Mouse (Mus musculus) kidney, adult 2 months (tissue): ENCODE data around the gene Rabgap1.

ENCODE experiments used
- CTCF ChIP-seq: fragments of 200-500 bp; conservative IDR thresholded peaks from 2 replicates; pipeline ENCODE4 v1.5.1; 2011; ENCODE audit warnings: low read depth, mild to moderate bottlenecking, control low read depth, low read length, moderate library complexity, mixed read lengths; ENCODE audit not compliant: insufficient read depth, insufficient read length
- POLR2A ChIP-seq: fragments of 200-500 bp; IDR thresholded peaks from one replicate; pipeline ENCODE4 v1.6.1; 2011; ENCODE audit warnings: low read depth, low read length, control low read depth

DNA sequence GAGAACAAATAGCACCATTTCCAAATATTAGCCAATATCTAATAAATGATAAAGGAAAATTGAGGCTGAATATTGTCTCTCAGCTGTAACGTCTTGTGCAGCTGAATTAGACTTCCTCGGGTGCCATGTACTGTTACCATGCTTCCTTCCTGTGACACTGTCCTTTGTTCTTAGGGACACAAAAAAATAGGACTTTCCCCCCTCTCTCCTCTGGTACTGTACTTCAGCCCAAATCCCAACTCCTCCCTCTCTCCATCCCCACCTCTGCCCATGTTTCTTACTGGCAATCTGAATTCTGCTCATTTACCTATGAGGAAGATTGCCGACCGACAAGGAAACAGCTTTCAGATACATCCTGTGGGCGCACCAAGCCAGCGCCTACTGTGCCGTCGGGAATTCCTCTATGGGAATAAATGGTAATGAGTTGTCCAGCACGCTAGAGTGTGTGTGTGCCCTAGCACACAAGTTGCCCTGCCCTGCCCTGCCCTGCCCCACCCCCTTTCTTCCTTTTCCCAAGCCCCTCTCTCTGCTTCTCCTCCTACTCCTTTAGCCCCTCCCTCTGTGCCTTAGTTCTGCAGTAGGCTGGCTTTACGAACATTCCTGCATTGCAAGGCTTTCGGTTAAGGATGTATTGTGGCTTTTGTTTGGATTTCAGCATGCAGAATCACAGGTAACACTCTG lies 73.1 kb downstream of the Rabgap1 start, which contains the start of gene Gpr21:
- TF ChIP-seq CTCF (no peak), POLR2A (no peak)
